Mouse (Mus musculus): ENCODE data around the gene Aff3. TPM values are rescaled to one million over a fixed set of nuclear protein-coding genes. Genes with fewer than 3 reads are reported as not detected.
A peak's percentile ranks its signal among the peaks of the same experiment; 100 is the strongest.

Gene Aff3
- polyA plus RNA-seq, 1 experiment, result not detected

- H3K4me3 ChIP-seq (ENCODE audit: insufficient read depth, low read depth, low read length), result no peak overlapping the region
- 84% methylated on average over 5 of the region's 5 CpGs for whole genome bisulfite sequencing
- TF ChIP-seq CTCF (IDR thresholded peaks at IDR 0.05; ENCODE audit: insufficient read depth, low read depth, low read length) (no peak), POLR2A (IDR thresholded peaks at IDR 0.05; ENCODE audit: insufficient read depth, low read depth, low read length) (no peak)
- no peak overlapping the region for H3K27ac ChIP-seq (ENCODE audit: insufficient read depth, low read depth, low read length)
- H3K4me1 ChIP-seq (ENCODE audit: control insufficient read depth, insufficient read depth, low read length), result no peaks in the 10 kb centered on the region
These were observed 25.1 kb downstream of the Aff3 start for GRCm38 (mm10) chr1:38639669-38640068.

DNA sequence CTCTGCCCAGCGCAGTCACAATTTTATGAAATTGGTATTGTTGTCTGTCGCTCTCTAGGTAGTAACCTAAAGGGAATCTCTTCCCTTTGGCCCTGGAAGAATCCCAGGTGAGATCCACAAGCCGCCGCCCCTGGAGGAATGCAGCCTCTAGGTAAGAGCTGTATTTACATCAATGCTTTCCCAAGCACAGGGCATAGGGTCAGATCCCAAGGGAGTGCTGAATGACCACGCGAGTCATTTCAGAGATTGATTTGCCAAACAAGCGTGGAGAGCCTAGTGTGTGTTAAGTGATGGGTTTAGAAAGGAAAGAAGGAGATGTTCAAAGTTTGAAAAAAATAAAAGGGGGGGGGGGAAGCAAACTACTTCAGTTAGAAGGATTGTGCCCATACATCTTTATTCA is 29.2 kb downstream of the Aff3 start:
- H3K27ac ChIP-seq (ENCODE audit: insufficient read depth, low read depth, low read length), result no peak overlapping the region
- TF ChIP-seq CTCF (IDR thresholded peaks at IDR 0.05; ENCODE audit: insufficient read depth, low read depth, low read length), result no peak
- no peak for TF ChIP-seq POLR2A (IDR thresholded peaks at IDR 0.05; ENCODE audit: insufficient read depth, low read depth, low read length)
- H3K4me3 ChIP-seq (ENCODE audit: insufficient read depth, low read depth, low read length), result no peak overlapping the region
- whole genome bisulfite sequencing, result 91% methylated on average over 7 of the region's 7 CpGs
- H3K4me1 ChIP-seq (ENCODE audit: control insufficient read depth, insufficient read depth, low read length), result no peaks in the 10 kb centered on the region

DNA sequence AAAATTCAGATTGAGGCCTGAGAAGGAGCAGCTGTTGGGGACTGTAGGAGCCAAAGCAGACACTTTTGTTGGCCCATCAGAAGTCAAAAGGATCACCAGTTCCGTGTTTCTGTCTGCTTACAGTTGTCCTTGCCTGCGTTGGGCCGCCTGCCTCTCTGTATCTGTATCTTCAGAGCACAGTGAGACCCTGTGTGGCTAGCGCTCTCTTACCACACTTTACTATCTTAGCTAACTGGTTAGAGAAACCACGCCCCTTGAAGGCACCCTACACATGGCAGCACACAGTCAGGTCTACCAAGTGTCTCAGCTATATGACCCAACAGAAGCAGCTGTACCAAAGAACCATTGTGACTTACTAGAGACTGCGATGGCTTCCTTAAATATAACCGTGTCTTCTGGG is 30.7 kb downstream of the Aff3 start:
- Histone ChIP-seq H3K27ac (ENCODE audit: insufficient read depth, low read depth, low read length) (no peak overlapping the region), H3K4me1 (ENCODE audit: control insufficient read depth, insufficient read depth, low read length) (no peaks in the 10 kb centered on the region), H3K4me3 (ENCODE audit: insufficient read depth, low read depth, low read length) (no peak overlapping the region)
- WGBS, result 80% methylated on average over 7 of the region's 7 CpGs
- TF ChIP-seq CTCF (IDR thresholded peaks at IDR 0.05; ENCODE audit: insufficient read depth, low read depth, low read length) (no peak), POLR2A (IDR thresholded peaks at IDR 0.05; ENCODE audit: insufficient read depth, low read depth, low read length) (no peak)

- 94% methylated on average over 16 of the region's 16 CpGs for WGBS
These were observed 32.1 kb downstream of the Aff3 start for GRCm38 (mm10) chr1:38632461-38633180.

DNA sequence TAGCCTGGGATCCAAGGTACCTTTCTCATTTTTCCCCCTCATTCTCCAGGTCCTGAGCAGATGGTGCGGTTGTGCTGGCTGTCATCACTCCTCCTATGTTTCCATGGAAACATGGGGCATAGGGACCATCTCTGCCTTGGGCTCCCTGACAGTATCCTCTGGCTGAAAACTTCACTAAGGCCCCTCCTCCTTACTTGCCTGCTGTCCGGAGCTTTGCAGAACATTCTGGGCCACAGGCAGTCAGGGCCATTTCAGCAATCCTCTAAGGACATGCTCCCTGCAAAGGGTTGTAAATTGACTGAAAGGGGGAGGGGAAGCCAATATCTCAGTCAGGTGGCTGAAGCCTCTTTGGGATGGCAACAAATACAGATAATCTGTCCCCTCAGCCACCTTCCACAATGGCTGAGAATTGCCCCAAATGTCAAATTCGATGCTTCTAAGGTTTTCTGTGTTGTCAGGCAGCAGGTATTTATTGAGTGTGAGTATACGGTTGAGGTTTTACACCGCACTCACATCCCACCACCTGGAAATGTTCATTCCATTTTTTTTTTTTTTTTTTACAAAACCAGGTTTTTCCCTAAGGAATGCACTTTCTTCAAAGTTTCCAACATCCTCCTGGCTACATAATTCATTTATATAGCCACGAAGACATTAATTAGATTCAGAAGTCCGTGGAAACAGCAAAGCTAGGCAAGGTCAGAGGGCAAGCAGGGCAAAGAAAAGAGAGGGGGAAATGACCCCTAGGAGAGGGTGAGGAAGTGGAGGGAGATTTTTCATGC is 33.1 kb downstream of the Aff3 start:
- 71% methylated on average over 7 of the region's 7 CpGs for WGBS
- peaks cover 6% of the 10 kb centered on the region for H3K4me1 ChIP-seq (ENCODE audit: control insufficient read depth, insufficient read depth, low read length)
- TF ChIP-seq POLR2A (IDR thresholded peaks at IDR 0.05; ENCODE audit: insufficient read depth, low read depth, low read length) (no peak), CTCF (IDR thresholded peaks at IDR 0.05; ENCODE audit: insufficient read depth, low read depth, low read length) (no peak)
- no peak overlapping the region for H3K4me3 ChIP-seq (ENCODE audit: insufficient read depth, low read depth, low read length)
- no peak overlapping the region for H3K27ac ChIP-seq (ENCODE audit: insufficient read depth, low read depth, low read length)

More at GRCm38 (mm10) chr1:38632461-38633180, 32.1 kb downstream of the Aff3 start:
- H3K4me3 ChIP-seq (ENCODE audit: insufficient read depth, low read depth, low read length), result no peak overlapping the region
- H3K4me1 ChIP-seq (ENCODE audit: control insufficient read depth, insufficient read depth, low read length), result peaks cover 6% of the 10 kb centered on the region
- H3K27ac ChIP-seq (ENCODE audit: insufficient read depth, low read depth, low read length), result no peak overlapping the region
- no peak for TF ChIP-seq POLR2A (IDR thresholded peaks at IDR 0.05; ENCODE audit: insufficient read depth, low read depth, low read length)
- TF ChIP-seq CTCF (IDR thresholded peaks at IDR 0.05; ENCODE audit: insufficient read depth, low read depth, low read length), result no peak

- Histone ChIP-seq H3K27ac (ENCODE audit: insufficient read depth, low read depth, low read length) (no peak overlapping the region), H3K4me3 (ENCODE audit: insufficient read depth, low read depth, low read length) (no peak overlapping the region), H3K4me1 (ENCODE audit: control insufficient read depth, insufficient read depth, low read length) (peaks cover 8% of the 10 kb centered on the region)
- TF ChIP-seq POLR2A (IDR thresholded peaks at IDR 0.05; ENCODE audit: insufficient read depth, low read depth, low read length), result no peak
- TF ChIP-seq CTCF (IDR thresholded peaks at IDR 0.05; ENCODE audit: insufficient read depth, low read depth, low read length), result no peak
- WGBS, result 39% methylated on average over 11 of the region's 11 CpGs
These were observed 35.7 kb downstream of the Aff3 start for GRCm38 (mm10) chr1:38628901-38629585.

DNA sequence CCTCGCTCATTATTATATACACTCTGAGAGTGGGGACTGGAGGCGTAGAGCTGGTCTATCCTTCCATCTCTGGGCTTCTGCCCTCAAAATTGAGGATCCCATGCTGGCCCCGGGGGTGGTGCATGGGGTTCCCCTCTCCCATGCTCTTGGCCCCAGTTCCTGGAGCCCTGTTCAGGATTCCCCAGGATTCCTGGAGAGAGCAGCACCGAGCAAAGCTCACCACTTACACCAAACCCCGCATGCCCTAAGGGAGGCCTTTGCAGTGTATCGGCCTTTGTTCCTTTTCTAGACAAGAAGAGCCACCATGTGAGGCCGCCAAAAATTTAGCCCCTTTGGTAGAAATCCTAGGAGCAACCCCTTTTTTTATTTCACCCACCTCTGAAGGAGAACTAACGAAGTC is 36.3 kb downstream of the Aff3 start:
- Histone ChIP-seq H3K4me1 (ENCODE audit: control insufficient read depth, insufficient read depth, low read length) (peaks cover 8% of the 10 kb centered on the region), H3K4me3 (ENCODE audit: insufficient read depth, low read depth, low read length) (no peak overlapping the region), H3K27ac (ENCODE audit: insufficient read depth, low read depth, low read length) (no peak overlapping the region)
- TF ChIP-seq CTCF (IDR thresholded peaks at IDR 0.05; ENCODE audit: insufficient read depth, low read depth, low read length) (no peak), POLR2A (IDR thresholded peaks at IDR 0.05; ENCODE audit: insufficient read depth, low read depth, low read length) (no peak)
- 44% methylated on average over 8 of the region's 8 CpGs for WGBS

GRCm38 (mm10) chr1:38627683-38628361 is 36.9 kb downstream of the Aff3 start:
- TF ChIP-seq CTCF (IDR thresholded peaks at IDR 0.05; ENCODE audit: insufficient read depth, low read depth, low read length) (no peak), POLR2A (IDR thresholded peaks at IDR 0.05; ENCODE audit: insufficient read depth, low read depth, low read length) (peak; percentile 42)
- Histone ChIP-seq H3K4me3 (ENCODE audit: insufficient read depth, low read depth, low read length) (peak overlapping the region; percentile 73), H3K4me1 (ENCODE audit: control insufficient read depth, insufficient read depth, low read length) (peaks cover 8% of the 10 kb centered on the region), H3K27ac (ENCODE audit: insufficient read depth, low read depth, low read length) (peak overlapping the region; percentile 69)
- 2% methylated on average over 42 of the region's 42 CpGs for WGBS
